Mouse (Mus musculus) CH12.LX (cell line): ENCODE data around the gene Ggnbp2. TPM values are rescaled to one million over a fixed set of nuclear protein-coding genes. Genes with fewer than 3 reads are reported as not detected.

ENCODE experiments used
- DNase-seq: peaks from one replicate; pipeline ENCODE4 v3.0.0-alpha.2; 2013; ENCODE audit errors: extremely low read depth
- H3K27ac ChIP-seq: 2 replicates; pipeline ENCODE4 v1.5.1; 2012; ENCODE audit warnings: low read depth, mild to moderate bottlenecking, control low read depth, moderate library complexity; ENCODE audit not compliant: insufficient read depth
- H3K27me3 ChIP-seq: replicated peaks from 2 replicates; pipeline ENCODE3; 2012; ENCODE audit warnings: inconsistent platforms
- H3K36me3 ChIP-seq, 2 experiments: replicated peaks in 1 of 2; 2 replicates each; pipeline versions ENCODE3 to v1.6.1; 2012; ENCODE audit warnings: inconsistent platforms in 1 of 2, low read length in 1 of 2, mild to moderate bottlenecking in 1 of 2, mixed read lengths in 1 of 2, moderate library complexity in 1 of 2; ENCODE audit not compliant: control insufficient read depth in 1 of 2, insufficient read depth in 1 of 2
- H3K4me1 ChIP-seq, 2 experiments: 2 replicates each; pipeline ENCODE4 v1.6.1; 2012; ENCODE audit warnings: inconsistent platforms in 1 of 2, moderate library complexity in 1 of 2; ENCODE audit not compliant: insufficient read depth in 2 of 2, control insufficient read depth in 1 of 2
- H3K4me2 ChIP-seq: 2 replicates; pipeline ENCODE4 v1.6.1; 2012; ENCODE audit warnings: low read depth, mild to moderate bottlenecking, control low read depth; ENCODE audit not compliant: poor library complexity, insufficient read depth, severe bottlenecking
- H3K4me3 ChIP-seq, 3 experiments: fragments of 150-350 bp in 1 of 3; sonication (generic) in 1 of 3; replicated peaks in 1 of 3; 2 replicates each; pipeline versions ENCODE3 to v1.5.1; 2011 to 2012; ENCODE audit warnings: low read depth in 2 of 3, low read length in 2 of 3, mild to moderate bottlenecking in 2 of 3, moderate library complexity in 2 of 3, control low read depth in 1 of 3, improper control_type of control experiment in 1 of 3, inconsistent platforms in 1 of 3, mixed read lengths in 1 of 3; ENCODE audit not compliant: poor library complexity in 1 of 3
- H3K79me2 ChIP-seq: replicated peaks from 2 replicates; pipeline ENCODE4 v1.6.1; 2012; ENCODE audit warnings: mild to moderate bottlenecking, moderate library complexity; ENCODE audit not compliant: control insufficient read depth, poor library complexity, insufficient read depth, severe bottlenecking; ENCODE audit errors: extremely low read depth
- H3K9ac ChIP-seq: 2 replicates; pipeline ENCODE4 v1.6.1; 2012; ENCODE audit warnings: low read depth, mild to moderate bottlenecking, control low read depth, moderate library complexity; ENCODE audit not compliant: insufficient read depth
- H3K9me3 ChIP-seq: replicated peaks from 2 replicates; pipeline ENCODE3; 2012; ENCODE audit warnings: low read length, inconsistent platforms, mixed read lengths
- BHLHE40 ChIP-seq: IDR thresholded peaks from 2 replicates; pipeline ENCODE4 v1.6.1; 2011; ENCODE audit warnings: mild to moderate bottlenecking, low read depth, low read length, improper control_type of control experiment
- CHD1 ChIP-seq: IDR thresholded peaks from 2 replicates; pipeline ENCODE4 v1.6.1; 2012; ENCODE audit warnings: low read depth, low read length, improper control_type of control experiment, inconsistent platforms
- CHD2 ChIP-seq: IDR thresholded peaks from 2 replicates; pipeline ENCODE4 v1.6.1; 2011; ENCODE audit warnings: low read length, improper control_type of control experiment
- CTCF ChIP-seq, 2 experiments: IDR thresholded peaks in 1 of 2; conservative IDR thresholded peaks in 1 of 2; 2 replicates each; pipeline ENCODE4 v1.5.1; 2011 to 2012; ENCODE audit warnings: low read depth in 2 of 2, low read length in 2 of 2, improper control_type of control experiment in 1 of 2, inconsistent platforms in 1 of 2, mild to moderate bottlenecking in 1 of 2, moderate library complexity in 1 of 2
- E2F4 ChIP-seq: IDR thresholded peaks from 2 replicates; pipeline ENCODE4 v1.6.1; 2011; ENCODE audit warnings: low read depth, low read length, improper control_type of control experiment; ENCODE audit not compliant: insufficient replicate concordance
- ELF1 ChIP-seq: IDR thresholded peaks from 2 replicates; pipeline ENCODE4 v1.6.1; 2014; ENCODE audit warnings: low read depth, mild to moderate bottlenecking, inconsistent platforms, low read length, improper control_type of control experiment
- EP300 ChIP-seq: IDR thresholded peaks from 2 replicates; pipeline ENCODE4 v1.6.1; 2011; ENCODE audit warnings: low read length, improper control_type of control experiment
- ETS1 ChIP-seq: conservative IDR thresholded peaks from 2 replicates; pipeline ENCODE4 v1.6.1; 2012; ENCODE audit warnings: low read depth, mild to moderate bottlenecking, inconsistent platforms, low read length, improper control_type of control experiment, moderate library complexity
- GABPA ChIP-seq: IDR thresholded peaks from 2 replicates; pipeline ENCODE4 v1.6.1; 2012; ENCODE audit warnings: low read depth, low read length, improper control_type of control experiment, inconsistent platforms; ENCODE audit not compliant: insufficient replicate concordance
- HCFC1 ChIP-seq: IDR thresholded peaks from 2 replicates; pipeline ENCODE4 v1.6.1; 2012; ENCODE audit warnings: low read depth, mild to moderate bottlenecking, inconsistent platforms, low read length, improper control_type of control experiment
- IRF4 ChIP-seq: IDR thresholded peaks from 2 replicates; pipeline ENCODE4 v1.6.1; 2014; ENCODE audit warnings: low read depth, mild to moderate bottlenecking, inconsistent platforms, low read length, improper control_type of control experiment
- JUN ChIP-seq: IDR thresholded peaks from 2 replicates; pipeline ENCODE4 v1.6.1; 2011; ENCODE audit warnings: low read depth, mild to moderate bottlenecking, low read length, improper control_type of control experiment, moderate library complexity; ENCODE audit not compliant: insufficient read depth
- JUND ChIP-seq: conservative IDR thresholded peaks from 2 replicates; pipeline ENCODE4 v1.6.1; 2011; ENCODE audit warnings: low read depth, low read length, improper control_type of control experiment
- KAT2A ChIP-seq: IDR thresholded peaks from 2 replicates; pipeline ENCODE4 v1.6.1; 2012; ENCODE audit warnings: low read length, improper control_type of control experiment, inconsistent platforms; ENCODE audit not compliant: insufficient replicate concordance
- MAFK ChIP-seq: IDR thresholded peaks from 2 replicates; pipeline ENCODE4 v1.6.1; 2011; ENCODE audit warnings: low read length, improper control_type of control experiment; ENCODE audit not compliant: insufficient replicate concordance
- MAX ChIP-seq: IDR thresholded peaks from 2 replicates; pipeline ENCODE4 v1.6.1; 2011; ENCODE audit warnings: low read length, improper control_type of control experiment
- MAZ ChIP-seq: IDR thresholded peaks from 2 replicates; pipeline ENCODE4 v1.6.1; 2012; ENCODE audit warnings: low read depth, mild to moderate bottlenecking, inconsistent platforms, low read length, improper control_type of control experiment, moderate library complexity
- MEF2A ChIP-seq: IDR thresholded peaks from 2 replicates; pipeline ENCODE4 v1.6.1; 2014; ENCODE audit warnings: low read depth, mild to moderate bottlenecking, inconsistent platforms, low read length, improper control_type of control experiment, borderline replicate concordance
- MXI1 ChIP-seq: IDR thresholded peaks from 2 replicates; pipeline ENCODE4 v1.6.1; 2011; ENCODE audit warnings: mild to moderate bottlenecking, low read depth, low read length, improper control_type of control experiment
- MYC ChIP-seq: IDR thresholded peaks from 2 replicates; pipeline ENCODE4 v1.6.1; 2011; ENCODE audit warnings: low read depth, mild to moderate bottlenecking, improper control_type of control experiment, low read length
- NELFE ChIP-seq: IDR thresholded peaks from 2 replicates; pipeline ENCODE4 v1.6.1; 2011; ENCODE audit warnings: low read depth, low read length, improper control_type of control experiment
- NRF1 ChIP-seq: IDR thresholded peaks from 2 replicates; pipeline ENCODE4 v1.6.1; 2014; ENCODE audit warnings: low read depth, mild to moderate bottlenecking, inconsistent platforms, low read length, improper control_type of control experiment, moderate library complexity
- PAX5 ChIP-seq: IDR thresholded peaks from 2 replicates; pipeline ENCODE4 v1.6.1; 2012; ENCODE audit warnings: low read length, inconsistent platforms, mixed read lengths
- POLR2A ChIP-seq: IDR thresholded peaks from 2 replicates; pipeline ENCODE4 v1.6.1; 2011; ENCODE audit warnings: low read depth, mild to moderate bottlenecking, improper control_type of control experiment, low read length
- POLR2AphosphoS2 ChIP-seq: IDR thresholded peaks from 2 replicates; pipeline ENCODE4 v1.6.1; 2011; ENCODE audit warnings: low read depth, low read length, improper control_type of control experiment
- RAD21 ChIP-seq: IDR thresholded peaks from 2 replicates; pipeline ENCODE4 v1.6.1; 2011; ENCODE audit warnings: low read depth, mild to moderate bottlenecking, low read length, improper control_type of control experiment, moderate library complexity
- RCOR1 ChIP-seq: conservative IDR thresholded peaks from 2 replicates; pipeline ENCODE4 v1.6.1; 2012; ENCODE audit warnings: low read depth, mild to moderate bottlenecking, inconsistent platforms, low read length, improper control_type of control experiment
- SIN3A ChIP-seq: IDR thresholded peaks from 2 replicates; pipeline ENCODE4 v1.6.1; 2012; ENCODE audit warnings: low read length, improper control_type of control experiment, inconsistent platforms
- SMC3 ChIP-seq: IDR thresholded peaks from 2 replicates; pipeline ENCODE4 v1.6.1; 2011; ENCODE audit warnings: low read depth, low read length, improper control_type of control experiment
- TBP ChIP-seq: conservative IDR thresholded peaks from 2 replicates; pipeline ENCODE4 v1.6.1; 2011; ENCODE audit warnings: low read depth, low read length, improper control_type of control experiment
- TCF12 ChIP-seq: IDR thresholded peaks from 2 replicates; pipeline ENCODE4 v1.6.1; 2014; ENCODE audit warnings: low read depth, mild to moderate bottlenecking, inconsistent platforms, low read length, improper control_type of control experiment
- UBTF ChIP-seq: IDR thresholded peaks from 2 replicates; pipeline ENCODE4 v1.6.1; 2012; ENCODE audit warnings: low read depth, mild to moderate bottlenecking, inconsistent platforms, low read length, improper control_type of control experiment, moderate library complexity
- USF1 ChIP-seq: IDR thresholded peaks from 2 replicates; pipeline ENCODE4 v1.6.1; 2014; ENCODE audit warnings: low read depth, mild to moderate bottlenecking, inconsistent platforms, low read length, improper control_type of control experiment
- USF2 ChIP-seq: conservative IDR thresholded peaks from 2 replicates; pipeline ENCODE4 v1.6.1; 2011; ENCODE audit warnings: low read depth, low read length, improper control_type of control experiment
- ZC3H11A ChIP-seq: IDR thresholded peaks from 2 replicates; pipeline ENCODE4 v1.6.1; 2012; ENCODE audit warnings: low read depth, mild to moderate bottlenecking, inconsistent platforms, low read length, improper control_type of control experiment
- ZKSCAN1 ChIP-seq: IDR thresholded peaks from 2 replicates; pipeline ENCODE4 v1.6.1; 2012; ENCODE audit warnings: low read depth, inconsistent platforms, low read length, improper control_type of control experiment, borderline replicate concordance
- ZMIZ1 ChIP-seq: IDR thresholded peaks from 2 replicates; pipeline ENCODE4 v1.6.1; 2012; ENCODE audit warnings: low read depth, mild to moderate bottlenecking, inconsistent platforms, low read length, improper control_type of control experiment
- ZNF384 ChIP-seq: IDR thresholded peaks from 2 replicates; pipeline ENCODE4 v1.6.1; 2012; ENCODE audit warnings: low read depth, low read length, improper control_type of control experiment, inconsistent platforms
- dilution Hi-C: fragments of 300-500 bp; cut with MboI; formaldehyde crosslinking; loops from 2 replicates; pipeline ENCODE4 v1.14.3; 2020; ENCODE audit warnings: low sequenced_read_pairs; ENCODE audit not compliant: extremely low pct_unique_long_range_greater_than_20kb, extremely low pct_ligation_motif_present
- in situ Hi-C: fragments of 300-500 bp; cut with MboI; formaldehyde crosslinking; loops from 3 replicates; pipeline ENCODE4 v1.14.3; 2019; ENCODE audit warnings: low sequenced_read_pairs, low pct_ligation_motif_present, low pct_unique_long_range_greater_than_20kb, mixed read lengths
- polyA plus RNA-seq: library from polyadenylated mRNA; unstranded; fragments of >175 nt; gene quantifications from 2 replicates; pipeline ENCODE4 v1.2.1, GENCODE M21; 2012; ENCODE audit warnings: low read depth; ENCODE audit not compliant: insufficient read length
- total RNA-seq, 2 experiments: library from RNA; depleted of rRNA; stranded (reverse); fragments of 300-350 nt in 1 of 2; fragments of >200 nt in 1 of 2; gene quantifications; 2 replicates each; pipeline ENCODE4 v1.2.3; 2012 to 2014

Ggnbp2 gene
- total RNA-seq (2012; rRNA removed) = 67.3 and 70.9 TPM in 2 replicates
- total RNA-seq (2014; rRNA removed) = 86.5 and 105 TPM in 2 replicates
- polyA plus RNA-seq = 108 and 125 TPM in 2 replicates

- no peak for TF ChIP-seq JUND
- TF ChIP-seq TCF12 = peak; percentile 81; the same call in 1 of the 2 replicates
- TF ChIP-seq PAX5 = no peak
- TF ChIP-seq SIN3A = peak; percentile 65
- no peak for TF ChIP-seq MAFK
- no peak for TF ChIP-seq SMC3
- TF ChIP-seq BHLHE40 = peak; percentile 90
- no peak for TF ChIP-seq E2F4
- peak; percentile 18 for TF ChIP-seq NRF1
- peak; percentile 29; the same call in 1 of the 2 replicates for TF ChIP-seq ELF1
- TF ChIP-seq RCOR1 = peak; percentile 59; the same call in 1 of the 2 replicates
- TF ChIP-seq CHD2 = peak; percentile 98
- TF ChIP-seq NELFE = peak; percentile 89
- no peak for TF ChIP-seq EP300
- peak; percentile 63 for TF ChIP-seq UBTF
- peak; percentile 79; the same call in 1 of the 2 replicates for TF ChIP-seq MAX
- peak; percentile 67; the same call in 1 of the 2 replicates for TF ChIP-seq ETS1
- no peak for TF ChIP-seq CTCF (conservative IDR thresholded peaks at IDR 0.05 in 1 of 2, IDR thresholded peaks at IDR 0.05 in 1 of 2; ENCODE audit: low read depth in 2 of 2, low read length in 2 of 2)
- TF ChIP-seq MEF2A = 0 out of 2 replicates have a peak, but pooled peaks have one; percentile 33
- no peak for TF ChIP-seq MYC
- TF ChIP-seq JUN = no peak
- no peak for TF ChIP-seq GABPA
- peak; percentile 93 for TF ChIP-seq POLR2AphosphoS2
- TF ChIP-seq MAZ = peak; percentile 88
- TF ChIP-seq ZNF384 = no peak
- TF ChIP-seq KAT2A = peak; percentile 53; the same call in 1 of the 2 replicates
- TF ChIP-seq ZMIZ1 = peak; percentile 82
- peak; percentile 93 for TF ChIP-seq MXI1
- TF ChIP-seq ZC3H11A = no peak
- TF ChIP-seq USF1 = no peak
- no peak for TF ChIP-seq ZKSCAN1
- TF ChIP-seq IRF4 = peak; percentile 58; the same call in 1 of the 2 replicates
- no peak for TF ChIP-seq RAD21
- peak; percentile 62; the same call in 1 of the 2 replicates for TF ChIP-seq CHD1
- peak; percentile 86 for TF ChIP-seq POLR2A
- 0 out of 2 replicates have a peak, but pooled peaks have one; percentile 41 for TF ChIP-seq HCFC1
- TF ChIP-seq USF2 = no peak
- no peak for TF ChIP-seq TBP
- Histone ChIP-seq H3K9me3 (no peaks in the 10 kb centered on the region), H3K27me3 (no peaks in the 10 kb centered on the region), H3K9ac (peak within 1 kb of the TSS; percentile 98), H3K79me2 (peaks cover 31% of the 10 kb centered on the region), H3K27ac (peak within 1 kb of the TSS; percentile 95), H3K4me2 (peak within 1 kb of the TSS; percentile 87), H3K4me3 (peak within 1 kb of the TSS; percentile 83 to 96 (median 88)), H3K36me3 (peaks cover 2 to 34% of the 10 kb centered on the region in 2 experiments), H3K4me1 (peaks cover 8 to 45% of the 10 kb centered on the region in 2 experiments; a peak in 3 of 4 replicates)
- peak; percentile 95 for DNase-seq
- in situ Hi-C loops (no loop called here), dilution Hi-C loops (no loop called here)
Measured at GRCm38 (mm10) chr11:84870337-84871043, at the start of gene Ggnbp2. Gene Ggnbp2, minus strand, starts transcription at chr11:84870817.
